ENCODE assay signal across 20 mouse cellular contexts in the genomic region with DNA sequence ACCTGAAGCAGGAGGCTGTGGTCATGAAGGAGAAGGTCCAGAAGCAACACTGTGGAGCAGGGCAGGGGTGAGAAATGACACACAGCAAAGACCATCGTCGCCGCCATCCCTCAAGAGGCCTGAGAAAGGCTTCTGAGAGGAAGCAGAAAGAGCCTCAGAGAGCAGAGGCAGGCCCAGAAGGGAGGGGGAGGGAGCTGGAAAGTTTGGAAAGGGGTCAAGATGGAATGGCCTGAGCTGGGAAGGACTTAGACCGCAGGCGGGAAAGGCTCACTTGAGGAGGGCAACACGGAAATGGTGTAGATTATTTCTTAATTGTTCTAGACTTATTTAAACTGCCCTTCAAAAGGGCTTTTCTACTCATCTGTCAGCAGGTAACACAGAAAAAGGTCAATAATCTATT. TPM values are rescaled to one million over a fixed set of nuclear protein-coding genes. Genes with fewer than 3 reads are reported as not detected.
DNase-seq lines count a peak whose midpoint lies in the region; ATAC-seq and TF ChIP-seq lines count a peak whose summit lies in the region.
"Had no signal": no experiment of that assay in that cellular context is flagged by ENCODE, and none has a peak within 500 bp of the region (broad histone marks: within the 10 kb centered on the region; RNA-seq: fewer than 3 reads in every experiment).

No protein-coding gene starts in this region.

- H3K9ac ChIP-seq in kidney, embryonic 14.5 days (ENCODE audit: low read depth, low read length) = no peak overlapping the region
- H3K9ac ChIP-seq in liver, embryonic 11.5 days (ENCODE audit: low read depth, low read length) = no peak overlapping the region
- H3K9ac ChIP-seq: embryonic facial prominence, embryonic 13.5 days; hindbrain, embryonic 15.5 days; intestine, embryonic 15.5 days; lung, embryonic 14.5 days had no signal

- peaks cover 46% of the 10 kb centered on the region for H3K4me1 ChIP-seq in heart, embryonic 10.5 days
- peaks cover 17% of the 10 kb centered on the region; the same call in 1 of the 2 replicates for H3K4me1 ChIP-seq in kidney, embryonic 14.5 days (ENCODE audit: control insufficient read depth, insufficient read depth, low read length)
- H3K4me1 ChIP-seq in lung, adult 2 months (ENCODE audit: control insufficient read depth, insufficient read depth, low read length) = no peaks in the 10 kb centered on the region; the same call in 1 of the 2 replicates
- H3K4me1 ChIP-seq in liver, embryonic 11.5 days (replicated peaks; ENCODE audit: control insufficient read depth, insufficient read depth, low read length) = no peaks in the 10 kb centered on the region
- H3K4me1 ChIP-seq: limb, embryonic 10.5 days had no signal

- no peak overlapping the region for H3K4me2 ChIP-seq in kidney, embryonic 14.5 days (replicated peaks; ENCODE audit: low read depth, low read length)
- H3K4me2 ChIP-seq in liver, embryonic 11.5 days = no peak overlapping the region
- H3K4me2 ChIP-seq: embryonic facial prominence, embryonic 13.5 days; hindbrain, embryonic 15.5 days; intestine, embryonic 15.5 days; lung, embryonic 14.5 days had no signal

- ATAC-seq in kidney, embryonic 14.5 days (ENCODE audit: low FRiP score, low TSS enrichment) = no peak
- ATAC-seq in liver, embryonic 11.5 days (replicated peaks; ENCODE audit: low FRiP score) = no peak
- ATAC-seq: forebrain, embryonic 14.5 days; intestine, embryonic 15.5 days had no signal

- TF ChIP-seq CTCF in lung, adult 2 months (IDR thresholded peaks at IDR 0.05; ENCODE audit: insufficient read depth, low read length) = no peak

- H3K27me3 ChIP-seq in heart, embryonic 10.5 days (ENCODE audit: insufficient read depth, poor library complexity, severe bottlenecking) = no peaks in the 10 kb centered on the region
- H3K27me3 ChIP-seq in kidney, embryonic 14.5 days (ENCODE audit: control insufficient read depth, insufficient read depth, low read length) = no peaks in the 10 kb centered on the region
- no peaks in the 10 kb centered on the region for H3K27me3 ChIP-seq in liver, embryonic 11.5 days (replicated peaks; ENCODE audit: control insufficient read depth, insufficient read depth, low read length)
- H3K27me3 ChIP-seq: embryonic facial prominence, embryonic 13.5 days; hindbrain, embryonic 15.5 days; intestine, embryonic 15.5 days had no signal

- DNase-seq in heart, adult 18-20 months = peak; percentile 31 to 36
- DNase-seq in heart, embryonic 10.5 days (ENCODE audit: low spot score) = no peak
- DNase-seq in kidney, adult 11 months = no peak
- DNase-seq in lung, adult 2 months = peak; percentile 37
- peak; percentile 69 for DNase-seq in lung, postnatal 36 days
- no peak for DNase-seq in liver, embryonic 11.5 days (ENCODE audit: low spot score)
- DNase-seq in layer of hippocampus, postnatal 36 days = no peak
- DNase-seq: adrenal gland, postnatal 10 days; gastrocnemius, postnatal 25 days; lung, embryonic 14.5 days; right cerebral cortex, postnatal 25 days had no signal

- no peaks in the 10 kb centered on the region for H3K9me3 ChIP-seq in heart, embryonic 10.5 days
- H3K9me3 ChIP-seq in kidney, embryonic 14.5 days (ENCODE audit: control insufficient read depth, low read length) = no peaks in the 10 kb centered on the region
- H3K9me3 ChIP-seq in liver, embryonic 11.5 days (ENCODE audit: control insufficient read depth, low read length) = no peaks in the 10 kb centered on the region
- H3K9me3 ChIP-seq: embryonic facial prominence, embryonic 13.5 days; G1E; hindbrain, embryonic 15.5 days; intestine, embryonic 15.5 days; limb, embryonic 10.5 days had no signal

- H3K4me3 ChIP-seq in heart, embryonic 10.5 days = no peak overlapping the region
- H3K4me3 ChIP-seq in kidney, embryonic 14.5 days (ENCODE audit: low read length) = no peak overlapping the region
- H3K4me3 ChIP-seq in lung, adult 2 months (replicated peaks; ENCODE audit: extremely low read depth, low read depth, low read length) = no peak overlapping the region
- no peak overlapping the region for H3K4me3 ChIP-seq in liver, embryonic 11.5 days (ENCODE audit: low read depth, low read length)
- H3K4me3 ChIP-seq: embryonic facial prominence, embryonic 13.5 days; hindbrain, embryonic 15.5 days; intestine, embryonic 15.5 days; layer of hippocampus, adult 2 months; left cerebral cortex, adult 2 months; limb, embryonic 10.5 days had no signal

- H3K36me3 ChIP-seq in heart, embryonic 10.5 days = peaks cover 27% of the 10 kb centered on the region
- H3K36me3 ChIP-seq in kidney, embryonic 14.5 days (ENCODE audit: control insufficient read depth, insufficient read depth, low read length) = peaks cover 12% of the 10 kb centered on the region; the same call in 1 of the 2 replicates
- no peaks in the 10 kb centered on the region for H3K36me3 ChIP-seq in liver, embryonic 11.5 days (ENCODE audit: control insufficient read depth, insufficient read depth, low read length)
- H3K36me3 ChIP-seq: intestine, embryonic 15.5 days had no signal

- H3K27ac ChIP-seq in heart, embryonic 10.5 days = no peak overlapping the region; the same call in 1 of the 2 replicates
- H3K27ac ChIP-seq in kidney, embryonic 14.5 days (ENCODE audit: low read depth, low read length) = peak overlapping the region; percentile 55; the same call in 1 of the 2 replicates
- H3K27ac ChIP-seq in liver, embryonic 11.5 days (ENCODE audit: low read depth, low read length) = no peak overlapping the region
- H3K27ac ChIP-seq: embryonic facial prominence, embryonic 13.5 days; hindbrain, embryonic 15.5 days; intestine, embryonic 15.5 days; layer of hippocampus, adult 2 months; left cerebral cortex, adult 2 months; limb, embryonic 10.5 days had no signal

- 65% methylated on average over 6 of the region's 6 CpGs for WGBS in heart, embryonic 10.5 days
- 75% methylated on average over 6 of the region's 6 CpGs for WGBS in kidney, embryonic 14.5 days
- 61% methylated on average over 6 of the region's 6 CpGs for WGBS in lung, adult 2 months
- WGBS in liver, embryonic 11.5 days = 74% methylated on average over 6 of the region's 6 CpGs

- no peak for TF ChIP-seq POLR2A in lung, adult 2 months (IDR thresholded peaks at IDR 0.05; ENCODE audit: borderline replicate concordance, extremely low read depth, low read depth, low read length)

RNA-seq across cellular contexts. Expression of gene Cog7, which starts 47.8 kb away (rescaled TPM):
- total RNA-seq in heart, adult 18-20 months (2021) = 10 to 100 TPM; 17.3 to 19.3 TPM
- 20.0 and 22.4 TPM in 2 replicates for polyA plus RNA-seq in heart, embryonic 10.5 days (2016; fragmentation: Nextera tagmentation; extraction: Ambion mirVana)
- 15.6 and 28.3 TPM in 2 replicates for polyA plus RNA-seq in kidney, embryonic 14.5 days (2014; fragmentation: Nextera tagmentation; extraction: Ambion mirVana)
- 25.6 and 29.7 TPM in 2 replicates for polyA plus RNA-seq in lung, adult 2 months (2012; rRNA removed)
- polyA plus RNA-seq in liver, embryonic 11.5 days (2014; fragmentation: Nextera tagmentation; extraction: Ambion mirVana) = 20.7 and 21.6 TPM in 2 replicates
- total RNA-seq in layer of hippocampus, postnatal 36 days (2021) = 10 to 100 TPM; 39.8 to 41.3 TPM

Comparison
In these comparisons a context has a peak if more than half of its experiments do, and no peak if none do; other contexts are left out.
1. DNase-seq: peak in heart, adult 18-20 months (2 of 2), lung, adult 2 months (single experiment) and lung, postnatal 36 days (single experiment); none in heart, embryonic 10.5 days (single experiment), kidney, adult 11 months (single experiment), liver, embryonic 11.5 days (single experiment) and layer of hippocampus, postnatal 36 days (0 of 2).